Mouse (Mus musculus) midbrain, embryonic 15.5 days (tissue): ENCODE measurements around the gene Lnx1. TPM values are rescaled to one million over a fixed set of nuclear protein-coding genes. Genes with fewer than 3 reads are reported as not detected.

Experiments
- ATAC-seq: fragments of 200-750 bp; cut with Nextera tagmentation; replicated peaks from 2 replicates; pipeline ENCODE4 v1.8.0; 2017; ENCODE audit warnings: moderate TSS enrichment
- H3K27ac ChIP-seq: fragments of 300-500 bp; sonication (generic); 2 replicates; pipeline ENCODE4 v1.5.1; 2015; ENCODE audit warnings: mild to moderate bottlenecking, inconsistent platforms
- H3K27me3 ChIP-seq: fragments of 300-500 bp; sonication (generic); replicated peaks from 2 replicates; pipeline ENCODE4 v1.6.1; 2015; ENCODE audit warnings: inconsistent platforms
- H3K36me3 ChIP-seq: fragments of 300-500 bp; sonication (generic); replicated peaks from 2 replicates; pipeline ENCODE4 v1.6.1; 2015; ENCODE audit warnings: inconsistent platforms
- H3K4me1 ChIP-seq: fragments of 300-500 bp; sonication (generic); 2 replicates; pipeline ENCODE4 v1.6.1; 2015; ENCODE audit warnings: inconsistent platforms
- H3K4me2 ChIP-seq: fragments of 300-500 bp; sonication (generic); 2 replicates; pipeline ENCODE4 v1.6.1; 2015; ENCODE audit warnings: inconsistent platforms, mild to moderate bottlenecking, moderate library complexity
- H3K4me3 ChIP-seq: fragments of 300-500 bp; sonication (generic); 2 replicates; pipeline ENCODE4 v1.5.1; 2015; ENCODE audit warnings: mild to moderate bottlenecking, inconsistent platforms
- H3K9ac ChIP-seq: fragments of 300-500 bp; sonication (generic); 2 replicates; pipeline ENCODE4 v1.6.1; 2015; ENCODE audit warnings: mild to moderate bottlenecking, inconsistent platforms
- H3K9me3 ChIP-seq: fragments of 300-500 bp; sonication (generic); 2 replicates; pipeline ENCODE4 v1.6.1; 2016; ENCODE audit warnings: inconsistent platforms
- WGBS: fragments of 180-500 bp; shearing (Covaris S2); methylation state at CpG from one replicate; pipeline ENCODE4 v1.1.7; 2015; ENCODE audit warnings: mixed read lengths; 5-methylcytosine and 5-hydroxymethylcytosine counted together
- polyA plus RNA-seq: library from polyadenylated mRNA; unstranded; fragments of >200 nt; fragmentation: Nextera tagmentation; extraction: Ambion mirVana; gene quantifications from 2 replicates; pipeline ENCODE4 v1.2.1, GENCODE M21; 2015

Gene Lnx1
- polyA plus RNA-seq, 1 experiment from 2014 or later = 15.8 TPM

DNA sequence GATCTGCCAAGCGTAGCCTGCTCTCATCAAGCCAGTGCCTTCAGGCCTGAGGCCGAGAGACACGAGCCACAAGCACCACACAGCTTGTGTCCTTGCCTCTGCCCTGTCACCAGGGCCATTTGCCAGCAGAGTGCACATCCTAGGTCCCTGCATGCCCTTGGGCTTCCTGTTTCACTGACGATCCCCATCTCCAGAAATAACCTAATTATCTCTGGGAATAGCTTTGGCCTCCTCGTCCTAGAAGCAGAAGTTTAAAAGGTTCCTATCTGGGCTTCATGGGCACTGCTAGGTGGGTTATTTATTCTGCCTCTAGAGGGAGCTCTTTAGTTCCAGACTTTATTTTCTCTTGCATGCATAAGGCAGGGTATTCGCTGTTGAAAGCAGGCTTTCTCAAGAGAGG is 61.7 kb downstream of the Lnx1 start:
- ATAC-seq = no peak
- Histone ChIP-seq H3K9ac (no peak overlapping the region), H3K27ac (no peak overlapping the region), H3K4me2 (no peak overlapping the region), H3K27me3 (no peaks in the 10 kb centered on the region), H3K4me3 (no peak overlapping the region), H3K36me3 (no peaks in the 10 kb centered on the region), H3K9me3 (no peaks in the 10 kb centered on the region), H3K4me1 (no peaks in the 10 kb centered on the region)
- 53% methylated on average over 6 of the region's 6 CpGs for WGBS

- Histone ChIP-seq H3K4me2 (no peak overlapping the region), H3K27ac (no peak overlapping the region), H3K4me3 (no peak overlapping the region), H3K27me3 (no peaks in the 10 kb centered on the region), H3K4me1 (no peaks in the 10 kb centered on the region), H3K36me3 (no peaks in the 10 kb centered on the region), H3K9ac (no peak overlapping the region), H3K9me3 (no peaks in the 10 kb centered on the region)
- ATAC-seq = no peak
- 91% methylated on average over 4 of the region's 4 CpGs for WGBS
Observed at GRCm38 (mm10) chr5:74640504-74640903, 62.2 kb downstream of the Lnx1 start.

GRCm38 (mm10) chr5:74639516-74639915 is 63.2 kb downstream of the Lnx1 start:
- no peak for ATAC-seq
- Histone ChIP-seq H3K9ac (no peak overlapping the region), H3K4me2 (no peak overlapping the region), H3K9me3 (no peaks in the 10 kb centered on the region), H3K36me3 (no peaks in the 10 kb centered on the region), H3K27me3 (no peaks in the 10 kb centered on the region), H3K27ac (no peak overlapping the region), H3K4me1 (no peaks in the 10 kb centered on the region), H3K4me3 (no peak overlapping the region)
- 90% methylated on average over 6 of the region's 6 CpGs for WGBS

GRCm38 (mm10) chr5:74634391-74634790 is 68.3 kb downstream of the Lnx1 start:
- Histone ChIP-seq H3K36me3 (no peaks in the 10 kb centered on the region), H3K9me3 (no peaks in the 10 kb centered on the region), H3K4me3 (no peak overlapping the region), H3K27ac (no peak overlapping the region), H3K9ac (no peak overlapping the region), H3K4me1 (no peaks in the 10 kb centered on the region), H3K27me3 (no peaks in the 10 kb centered on the region), H3K4me2 (no peak overlapping the region)
- ATAC-seq = no peak
- WGBS = 91% methylated on average over 3 of the region's 3 CpGs

DNA sequence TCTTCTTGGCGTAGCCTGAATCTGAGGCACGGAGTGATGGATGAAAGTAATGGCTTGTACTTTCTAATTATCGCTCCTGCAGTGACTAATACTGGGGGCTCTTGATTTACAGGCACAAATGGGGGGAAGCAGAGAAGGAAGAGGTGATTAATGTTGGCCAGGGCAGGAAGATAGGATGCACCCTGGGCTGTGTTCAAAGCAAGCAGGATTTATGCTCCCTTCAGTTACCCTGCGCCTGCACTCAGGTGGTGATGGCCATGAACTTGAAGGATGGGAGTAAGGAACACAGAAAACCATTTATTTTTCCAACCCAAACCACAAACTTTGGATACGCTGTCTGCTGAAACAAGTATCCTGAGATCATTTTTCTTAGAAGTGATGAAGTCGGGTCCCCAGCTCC is 69.3 kb downstream of the Lnx1 start:
- no peak for ATAC-seq
- Histone ChIP-seq H3K27ac (no peak overlapping the region), H3K9me3 (no peaks in the 10 kb centered on the region), H3K4me3 (no peak overlapping the region), H3K27me3 (no peaks in the 10 kb centered on the region), H3K4me1 (no peaks in the 10 kb centered on the region), H3K36me3 (no peaks in the 10 kb centered on the region), H3K4me2 (no peak overlapping the region), H3K9ac (no peak overlapping the region)
- WGBS = 91% methylated on average over 6 of the region's 6 CpGs

DNA sequence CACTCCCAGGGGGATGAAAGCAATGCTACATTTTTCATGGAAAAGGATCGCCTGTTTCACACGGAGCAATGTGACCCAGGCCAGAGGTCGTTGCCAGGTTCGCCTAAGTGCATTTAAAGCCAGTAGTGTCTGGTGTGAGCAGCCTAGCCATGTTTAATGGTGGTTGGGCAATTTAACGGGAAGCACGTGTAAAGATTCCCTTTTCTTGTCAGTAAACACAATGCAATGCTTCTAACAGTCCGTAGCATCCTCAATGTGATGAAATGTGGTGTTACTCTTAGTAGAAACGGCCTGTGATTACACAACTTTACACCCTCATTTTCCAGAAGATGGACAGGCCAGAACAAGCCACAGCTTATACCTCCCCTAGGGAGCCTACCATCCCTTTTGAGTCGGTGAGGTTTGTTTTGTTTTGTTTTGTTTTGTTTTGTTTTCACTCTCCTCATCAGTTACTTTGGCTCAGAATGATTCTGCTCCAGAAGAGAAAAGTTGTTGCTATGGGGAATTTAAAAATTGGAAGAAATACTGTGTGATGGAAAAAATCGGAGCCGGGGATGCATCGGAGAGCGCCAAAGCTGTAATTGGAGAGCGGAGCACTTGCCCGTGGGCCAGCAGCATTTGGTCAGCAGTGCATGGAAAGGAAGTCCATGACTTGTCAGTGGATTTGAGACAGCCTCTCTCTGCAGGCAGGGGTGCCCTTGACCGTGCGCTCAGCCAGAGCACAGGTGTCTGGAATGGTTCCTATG is 70.2 kb downstream of the Lnx1 start:
- no peak overlapping the region for H3K4me3 ChIP-seq
- no peak for ATAC-seq
- WGBS = 62% methylated on average over 17 of the region's 17 CpGs
- H3K9ac ChIP-seq = no peak overlapping the region
- no peak overlapping the region for H3K4me2 ChIP-seq
- H3K4me1 ChIP-seq = no peaks in the 10 kb centered on the region
- no peak overlapping the region for H3K27ac ChIP-seq
- H3K36me3 ChIP-seq = no peaks in the 10 kb centered on the region
- H3K9me3 ChIP-seq = no peaks in the 10 kb centered on the region
- no peaks in the 10 kb centered on the region for H3K27me3 ChIP-seq

GRCm38 (mm10) chr5:74628001-74628400 is 74.7 kb downstream of the Lnx1 start:
- Histone ChIP-seq H3K9me3 (no peaks in the 10 kb centered on the region), H3K4me1 (no peaks in the 10 kb centered on the region), H3K36me3 (no peaks in the 10 kb centered on the region), H3K4me2 (no peak overlapping the region), H3K4me3 (no peak overlapping the region), H3K27ac (no peak overlapping the region), H3K27me3 (no peaks in the 10 kb centered on the region), H3K9ac (no peak overlapping the region)
- ATAC-seq = no peak
- 91% methylated on average over 12 of the region's 12 CpGs for WGBS

- Histone ChIP-seq H3K36me3 (no peaks in the 10 kb centered on the region), H3K4me1 (no peaks in the 10 kb centered on the region; the same call in 1 of the 2 replicates), H3K9ac (no peak overlapping the region), H3K27me3 (no peaks in the 10 kb centered on the region), H3K27ac (no peak overlapping the region), H3K9me3 (no peaks in the 10 kb centered on the region), H3K4me2 (no peak overlapping the region), H3K4me3 (no peak overlapping the region)
- 76% methylated on average over 5 of the region's 5 CpGs for WGBS
- ATAC-seq = no peak
Observed at GRCm38 (mm10) chr5:74624385-74624784, 78.3 kb downstream of the Lnx1 start.

- Histone ChIP-seq H3K4me1 (no peaks in the 10 kb centered on the region; the same call in 1 of the 2 replicates), H3K9me3 (no peaks in the 10 kb centered on the region), H3K9ac (no peak overlapping the region), H3K36me3 (no peaks in the 10 kb centered on the region), H3K4me2 (no peak overlapping the region), H3K27me3 (no peaks in the 10 kb centered on the region), H3K27ac (no peak overlapping the region), H3K4me3 (no peak overlapping the region)
- no peak for ATAC-seq
- 95% methylated on average over 14 of the region's 14 CpGs for WGBS
Observed at GRCm38 (mm10) chr5:74623316-74624000, 79.3 kb downstream of the Lnx1 start.

DNA sequence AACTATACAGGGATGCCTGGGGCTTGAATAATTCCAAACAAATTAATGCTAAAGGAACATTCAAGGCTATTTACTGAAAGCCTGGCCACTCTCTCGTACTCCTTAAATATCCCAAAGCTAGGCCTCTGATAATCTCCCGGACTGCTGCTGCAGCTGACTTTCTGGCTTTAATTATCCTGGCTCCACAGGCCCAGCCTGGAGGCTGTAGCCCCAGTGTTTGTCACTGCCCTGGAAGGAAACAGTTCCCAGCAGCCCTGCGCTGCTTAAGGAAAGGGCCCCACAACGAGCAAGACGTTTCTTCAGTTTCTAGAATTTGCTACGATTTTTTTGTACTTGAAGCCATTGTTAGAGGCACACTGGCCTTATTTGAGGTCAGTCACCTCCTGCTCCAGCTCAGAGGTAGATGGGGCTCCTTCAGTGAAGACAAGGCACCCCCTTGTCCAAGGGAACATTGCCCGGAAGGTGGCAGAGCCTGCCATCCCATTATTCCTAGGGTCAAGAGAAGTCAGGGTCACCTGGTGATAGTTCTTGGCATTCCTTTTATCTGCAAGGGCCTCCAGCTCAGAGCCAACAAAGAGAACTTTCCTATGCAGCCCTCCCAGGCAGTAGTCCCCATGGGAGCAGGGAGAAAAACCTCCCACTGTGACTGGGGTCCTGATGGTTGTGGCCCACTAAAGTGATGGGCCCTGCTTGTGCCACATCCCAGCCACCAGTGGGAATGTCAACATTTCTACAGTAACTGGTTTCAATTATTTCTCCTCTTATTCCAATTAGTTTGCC is 80.8 kb downstream of the Lnx1 start:
- no peaks in the 10 kb centered on the region; the same call in 1 of the 2 replicates for H3K4me1 ChIP-seq
- H3K27ac ChIP-seq = no peak overlapping the region
- 49% methylated on average over 7 of the region's 7 CpGs for WGBS
- no peaks in the 10 kb centered on the region for H3K27me3 ChIP-seq
- no peaks in the 10 kb centered on the region for H3K9me3 ChIP-seq
- no peak for ATAC-seq
- no peak overlapping the region for H3K4me2 ChIP-seq
- no peak overlapping the region for H3K9ac ChIP-seq
- no peaks in the 10 kb centered on the region for H3K36me3 ChIP-seq
- H3K4me3 ChIP-seq = no peak overlapping the region

DNA sequence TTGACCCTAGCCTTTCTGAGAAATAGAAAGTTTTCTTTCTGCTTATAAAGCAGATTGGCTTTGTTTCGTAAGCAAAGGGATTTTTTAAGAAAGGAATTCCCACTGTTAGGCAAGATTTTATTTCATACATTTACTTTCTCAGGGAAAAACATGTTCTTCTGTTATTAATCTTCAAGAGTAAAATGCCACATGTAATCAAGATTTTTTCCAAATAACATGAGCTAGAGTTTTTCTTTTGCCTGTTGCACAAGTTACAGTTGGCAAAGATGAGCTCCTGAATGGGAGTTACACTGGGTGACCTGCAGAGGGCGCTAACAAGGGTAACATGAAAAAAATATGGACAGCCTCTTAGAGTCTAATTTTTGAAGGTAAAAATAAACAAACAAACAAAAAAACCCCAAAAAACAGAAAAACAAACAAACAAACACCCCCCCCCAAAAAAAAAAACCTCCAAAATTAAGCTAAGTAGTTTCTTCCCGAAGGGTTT is 84.1 kb downstream of the Lnx1 start:
- no peak overlapping the region for H3K4me2 ChIP-seq
- no peaks in the 10 kb centered on the region; the same call in 1 of the 2 replicates for H3K4me1 ChIP-seq
- WGBS = 66% methylated on average over 3 of the region's 3 CpGs
- H3K36me3 ChIP-seq = no peaks in the 10 kb centered on the region
- no peaks in the 10 kb centered on the region for H3K9me3 ChIP-seq
- no peak for ATAC-seq
- no peak overlapping the region for H3K27ac ChIP-seq
- no peak overlapping the region for H3K9ac ChIP-seq
- H3K27me3 ChIP-seq = no peaks in the 10 kb centered on the region
- H3K4me3 ChIP-seq = no peak overlapping the region

- 45% methylated on average over 13 of the region's 13 CpGs for WGBS
- Histone ChIP-seq H3K9me3 (no peaks in the 10 kb centered on the region), H3K27ac (no peak overlapping the region), H3K4me2 (no peak overlapping the region), H3K4me3 (no peak overlapping the region), H3K4me1 (no peaks in the 10 kb centered on the region; the same call in 1 of the 2 replicates), H3K9ac (no peak overlapping the region), H3K27me3 (no peaks in the 10 kb centered on the region), H3K36me3 (no peaks in the 10 kb centered on the region)
- no peak for ATAC-seq
Observed at GRCm38 (mm10) chr5:74617816-74618572, 84.7 kb downstream of the Lnx1 start.
